Mouse (Mus musculus) large intestine, adult 2 months (tissue): Measurements from ENCODE around the gene Slf2. TPM values are rescaled to one million over a fixed set of nuclear protein-coding genes. Genes with fewer than 3 reads are reported as not detected.

ENCODE experiments used
- DNase-seq: peaks from one replicate; pipeline ENCODE4 v3.0.0-alpha.2; 2012; ENCODE audit warnings: low read depth, low spot score
- WGBS: fragments of 180-500 bp; shearing (Covaris S2); methylation state at CpG from one replicate; pipeline ENCODE4 v1.1.7; 2018; 5-methylcytosine and 5-hydroxymethylcytosine counted together
- polyA plus RNA-seq: library from polyadenylated mRNA; depleted of rRNA; stranded (reverse); fragments of >200 nt; gene quantifications from 2 replicates; pipeline ENCODE4 v1.2.3, GENCODE M21; 2012

The Slf2 gene
- polyA plus RNA-seq, 1 experiment = 5.0 TPM

DNA sequence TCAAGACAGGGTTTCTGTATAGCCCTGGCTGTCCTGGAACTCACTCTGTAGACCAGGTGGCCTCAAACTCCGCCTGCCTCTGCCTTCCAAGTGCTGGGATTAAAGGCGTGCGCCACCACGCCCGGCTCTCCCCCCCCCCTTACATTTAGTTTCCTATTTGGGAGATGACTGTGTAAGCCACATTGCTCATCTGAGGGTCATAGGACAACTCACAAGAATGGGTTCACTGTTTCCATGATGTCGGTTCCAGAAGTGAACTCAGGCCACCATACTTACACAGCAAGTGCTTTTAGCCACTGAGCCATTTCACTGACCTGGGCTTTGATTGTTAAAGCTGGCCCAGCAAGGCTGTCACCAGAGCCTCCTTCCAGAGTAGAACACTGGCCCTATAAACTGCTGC, 46.2 kb downstream of the Slf2 start:
- no peak for DNase-seq
- WGBS = 38% methylated on average over 6 of the region's 6 CpGs

DNA sequence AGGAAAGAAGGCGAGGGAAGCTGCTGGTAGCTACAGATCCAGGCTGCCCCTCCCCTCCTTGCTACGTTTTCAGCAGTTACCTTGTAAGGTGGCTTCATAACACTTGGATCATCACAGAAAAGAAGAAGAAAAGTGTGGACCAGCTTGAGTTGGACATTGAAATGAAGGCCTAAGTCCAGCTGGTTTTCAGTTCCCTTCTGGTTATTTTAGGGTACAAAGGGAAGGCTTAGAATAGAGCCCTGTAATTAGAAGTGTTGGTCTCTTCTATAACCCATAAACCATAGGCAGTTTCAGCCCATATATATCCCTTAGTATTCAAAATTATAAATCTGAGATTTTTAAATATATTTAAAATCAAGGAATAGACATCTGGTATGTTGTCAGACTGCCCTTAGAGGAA, 49.8 kb downstream of the Slf2 start:
- WGBS = 74% methylated on average over 2 of the region's 2 CpGs
- no peak for DNase-seq

DNA sequence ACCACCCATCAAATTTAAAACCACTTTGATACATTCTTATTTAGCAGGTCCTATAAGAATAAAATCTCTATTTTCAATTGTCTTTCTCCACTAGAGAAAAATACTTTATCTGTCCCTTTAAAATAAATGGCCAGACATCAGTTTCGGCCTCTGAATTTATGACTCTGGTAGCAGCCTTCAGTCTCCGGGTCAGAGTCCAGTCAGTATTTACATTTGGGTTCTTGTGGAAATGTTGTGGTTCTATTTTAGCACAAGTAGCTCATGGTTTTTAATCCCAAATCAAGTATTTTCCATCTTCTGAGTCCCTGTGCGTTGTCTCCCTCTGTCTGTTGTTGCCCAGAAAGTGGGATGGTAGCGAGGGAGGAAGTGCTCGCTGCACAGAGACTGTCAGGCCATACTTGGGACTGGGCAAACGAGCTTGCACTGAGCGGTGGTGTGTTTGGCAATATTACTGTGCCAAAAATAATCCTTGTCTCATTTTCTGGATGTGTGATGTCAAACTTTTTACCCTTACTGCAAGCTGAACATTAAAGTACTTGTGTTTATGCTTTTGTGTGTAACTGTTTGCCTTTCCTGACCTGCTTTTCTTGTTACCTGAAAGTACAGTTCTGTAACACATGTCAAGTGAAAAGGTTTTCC, 51.6 kb downstream of the Slf2 start:
- WGBS = 19% methylated on average over 7 of the region's 7 CpGs

DNA sequence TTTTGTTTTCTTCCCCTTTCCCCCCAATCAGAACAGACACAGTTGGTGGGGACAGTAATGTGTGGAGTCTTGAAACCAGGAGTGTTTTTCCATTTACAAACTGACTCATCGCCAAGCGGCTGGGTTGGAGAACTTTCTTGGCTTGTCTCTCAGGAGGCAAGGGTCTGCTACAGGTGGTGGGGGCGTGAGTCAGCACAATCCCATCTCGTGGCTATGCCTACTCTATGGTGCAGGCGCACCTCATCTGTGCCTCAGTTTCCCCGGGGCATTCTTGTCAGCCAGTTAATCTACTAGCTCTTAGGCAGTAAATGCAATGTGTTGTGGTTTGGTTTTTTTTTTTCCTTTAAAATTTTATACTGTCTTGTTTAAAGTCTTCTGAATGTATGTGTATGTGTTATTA, 52.4 kb downstream of the Slf2 start:
- no peak for DNase-seq
- WGBS = 41% methylated on average over 6 of the region's 6 CpGs

More for the DNA sequence above, 51.6 kb downstream of the Slf2 start:
- DNase-seq = no peak

DNA sequence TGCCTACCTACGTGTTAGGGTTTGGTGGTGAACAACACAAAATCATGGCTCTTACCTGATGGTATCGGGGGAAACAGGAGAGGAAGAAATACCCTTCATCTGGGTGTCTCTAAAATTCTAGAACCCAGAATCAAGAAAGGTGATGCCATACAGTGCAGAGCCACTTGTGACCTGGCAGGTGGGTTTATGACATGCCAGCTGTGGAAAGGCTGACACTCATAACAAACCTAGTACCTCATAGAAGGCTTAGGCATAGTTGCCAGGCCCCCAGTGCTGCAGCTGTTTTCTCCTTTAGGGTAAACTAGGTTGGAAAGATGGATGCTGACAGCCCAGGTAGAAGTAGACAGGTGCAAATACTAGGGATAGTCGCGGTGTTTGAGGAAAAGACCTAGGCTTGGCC, 53.5 kb downstream of the Slf2 start:
- no peak for DNase-seq
- 71% methylated on average over 4 of the region's 4 CpGs for WGBS

DNA sequence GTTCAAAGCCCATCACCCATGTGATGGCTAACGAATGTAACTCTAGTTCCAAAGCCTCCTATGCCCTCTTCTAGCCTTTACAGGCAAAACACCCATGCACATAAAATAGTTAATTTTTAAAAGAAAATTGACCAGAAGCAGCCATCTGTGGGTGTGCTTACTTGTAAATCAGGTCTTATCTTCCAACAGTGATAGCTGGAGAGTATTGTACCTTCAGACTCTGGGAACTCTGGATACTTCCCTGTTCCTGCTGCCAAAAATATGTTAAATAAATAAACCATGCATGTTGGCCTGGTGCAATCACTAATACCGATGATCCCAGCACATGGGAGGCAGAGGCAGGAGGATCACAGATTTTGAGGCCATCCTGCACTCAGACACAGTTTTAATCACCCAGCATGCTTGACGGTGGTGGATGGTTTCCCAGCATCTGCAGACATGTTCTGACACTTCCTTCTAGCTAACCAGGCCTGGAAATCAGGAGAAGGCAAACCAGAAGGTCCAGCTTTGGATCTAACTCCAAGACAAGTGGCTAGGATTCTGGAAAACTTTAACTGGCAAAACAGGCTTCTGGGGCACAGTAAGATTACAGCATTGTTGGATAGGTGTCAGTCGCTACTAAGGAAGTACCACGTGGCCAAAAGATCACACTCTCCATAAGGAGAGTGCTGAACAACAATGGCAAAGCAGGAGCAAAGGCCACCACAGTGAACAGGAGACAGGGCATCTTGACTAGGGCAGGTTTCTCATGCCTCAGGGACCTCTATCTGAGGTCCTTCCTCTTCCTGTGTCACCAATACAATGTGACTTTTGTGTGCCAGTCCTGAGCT, 54.4 kb downstream of the Slf2 start:
- WGBS = 20% methylated on average over 5 of the region's 5 CpGs
- DNase-seq = no peak

DNA sequence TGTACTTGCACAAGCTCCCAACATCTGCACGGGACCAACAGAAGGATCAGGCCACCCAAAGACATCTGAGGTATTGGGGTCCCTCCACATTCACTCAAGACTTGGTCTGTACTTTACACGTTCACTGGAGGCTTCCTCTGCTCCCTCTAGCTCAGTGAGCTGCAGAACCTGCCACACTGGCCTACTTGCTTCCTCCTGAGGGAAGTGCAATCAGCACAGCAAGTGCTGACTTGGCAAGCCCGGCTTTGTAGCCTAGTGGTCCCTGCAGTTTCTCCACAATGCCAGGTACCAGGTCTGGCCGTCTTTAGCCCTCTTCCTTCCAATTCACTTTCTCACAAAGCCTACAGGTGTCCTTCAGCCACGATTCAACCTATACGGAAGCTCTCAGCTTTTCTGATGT, 56.1 kb downstream of the Slf2 start:
- no peak for DNase-seq
- 32% methylated on average over 6 of the region's 6 CpGs for WGBS

DNA sequence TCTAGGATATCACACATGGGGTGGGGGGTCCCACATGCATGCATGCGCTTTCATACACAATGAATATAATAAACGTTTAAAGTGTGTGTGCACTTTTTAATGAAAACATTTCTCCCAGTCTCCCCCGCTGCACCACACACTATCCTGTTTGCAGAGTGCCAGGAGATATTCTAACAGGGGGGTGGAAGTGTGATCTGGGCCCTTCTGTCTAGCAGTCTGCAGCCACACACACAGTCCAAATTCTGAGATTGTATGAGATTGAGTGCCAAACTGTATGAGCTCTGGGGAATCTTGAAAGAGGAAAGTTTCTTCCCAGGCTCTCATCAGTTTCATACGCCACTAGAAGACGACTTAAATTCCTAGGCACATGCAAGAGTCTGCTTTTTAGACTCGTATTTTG, 56.9 kb downstream of the Slf2 start:
- no peak for DNase-seq
- 55% methylated on average over 6 of the region's 6 CpGs for WGBS

DNA sequence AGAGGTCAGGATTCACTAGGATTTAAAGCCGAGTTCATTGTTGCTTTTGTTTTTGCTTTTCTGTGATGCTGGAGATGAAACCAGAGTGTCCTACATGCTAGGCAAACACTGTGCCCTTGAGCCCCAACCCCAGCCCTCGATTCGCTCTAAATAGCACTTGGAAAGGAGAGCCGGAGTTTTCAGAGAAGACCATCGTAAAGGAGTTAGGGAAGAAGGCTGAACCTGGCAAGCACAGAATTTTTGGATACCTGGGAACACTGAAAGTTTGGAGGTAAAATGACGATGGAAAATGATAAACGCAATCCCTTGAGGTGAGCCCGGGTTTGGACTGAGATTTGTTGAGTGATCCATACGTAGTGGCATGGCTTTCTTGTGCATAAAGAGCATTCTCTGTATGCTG, 57.4 kb downstream of the Slf2 start:
- 27% methylated on average over 9 of the region's 9 CpGs for WGBS
- DNase-seq = no peak

DNA sequence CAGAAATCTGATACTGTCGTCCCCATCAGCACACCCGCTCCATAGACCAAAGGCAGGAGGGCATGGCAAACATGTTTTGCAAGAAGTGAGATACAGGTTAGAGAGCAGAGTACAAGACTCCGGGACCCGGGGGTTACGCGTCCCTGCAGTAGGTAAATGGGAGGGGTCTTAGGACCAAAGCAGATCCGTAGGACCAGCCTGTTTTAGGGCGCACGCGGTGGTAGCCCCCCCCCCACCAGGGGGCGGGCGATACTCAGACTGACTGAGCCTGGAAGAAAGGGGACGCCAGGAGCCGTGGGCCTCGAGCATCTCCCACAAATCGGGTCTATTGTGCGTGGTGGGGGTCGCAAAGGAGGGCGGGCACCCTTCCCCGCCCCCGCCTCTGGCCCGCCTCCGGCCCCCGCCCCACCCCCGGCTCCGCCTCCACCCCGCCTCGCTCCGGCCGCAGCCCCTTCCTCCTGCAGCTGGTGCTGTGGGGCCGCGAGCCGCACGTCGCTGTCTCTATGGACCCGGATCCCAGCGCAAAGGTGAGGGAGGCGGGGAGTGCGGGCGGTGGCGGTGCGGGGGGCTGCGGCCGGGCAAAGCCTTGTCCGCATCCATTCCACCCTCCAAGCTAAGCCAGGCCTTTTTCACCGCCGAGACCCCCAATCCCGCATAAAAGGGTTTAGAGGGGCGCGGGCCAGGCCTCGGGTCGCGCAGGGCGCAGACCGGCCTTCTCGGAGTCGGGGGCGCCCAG, 58.0 kb downstream of the Slf2 start, which contains the start of gene Sema4g:
Sema4g (plus strand) TSS at position 271 of the 736 bp plus-strand sequence.
- no peak for DNase-seq
- under 1% methylated on average over 58 of the region's 58 CpGs for WGBS

DNA sequence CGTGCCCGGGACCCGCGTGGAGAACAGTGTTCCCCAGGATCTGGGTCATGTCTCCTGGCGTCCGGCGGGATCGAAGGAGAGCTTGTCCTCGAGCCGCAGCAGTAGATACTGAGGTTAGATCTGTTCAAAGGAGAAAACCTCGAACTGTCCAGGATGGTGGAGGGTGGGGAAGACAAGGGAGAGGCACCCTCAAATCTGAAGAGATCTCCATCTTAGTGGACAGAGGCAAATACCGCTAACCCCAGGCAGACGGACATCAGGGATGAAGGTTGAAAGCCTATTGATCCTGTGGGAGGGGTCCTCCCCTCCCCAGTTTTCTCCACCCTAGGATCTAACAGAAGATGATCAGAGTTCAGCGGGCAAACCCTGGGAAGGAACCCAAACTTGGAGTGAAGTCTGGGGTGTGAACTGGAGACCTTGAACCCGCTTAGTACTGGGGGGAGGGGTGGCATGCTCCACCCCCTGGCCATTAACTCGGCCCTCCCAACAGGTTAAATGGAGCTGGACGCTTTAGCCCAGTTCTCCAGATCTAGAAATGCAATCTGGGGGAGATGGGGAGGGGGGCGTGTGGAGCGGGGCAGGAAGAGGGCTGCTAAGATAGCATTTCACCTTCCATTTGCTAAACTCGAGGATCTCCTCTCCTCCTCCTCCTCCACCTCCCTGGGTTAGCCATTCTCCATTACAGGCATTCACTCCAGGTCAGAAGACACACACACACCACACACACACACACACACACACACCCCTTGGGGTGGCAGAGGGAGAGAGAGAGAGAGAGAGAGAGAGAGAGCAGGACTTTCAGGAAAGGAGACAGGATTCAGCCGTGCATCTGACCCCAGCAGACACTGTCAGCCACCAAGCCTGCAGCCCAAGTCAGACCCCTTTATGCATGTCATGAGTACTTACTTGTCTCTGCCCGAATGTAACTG, 58.9 kb downstream of the Slf2 start:
- 10% methylated on average over 22 of the region's 22 CpGs for WGBS
- no peak for DNase-seq

DNA sequence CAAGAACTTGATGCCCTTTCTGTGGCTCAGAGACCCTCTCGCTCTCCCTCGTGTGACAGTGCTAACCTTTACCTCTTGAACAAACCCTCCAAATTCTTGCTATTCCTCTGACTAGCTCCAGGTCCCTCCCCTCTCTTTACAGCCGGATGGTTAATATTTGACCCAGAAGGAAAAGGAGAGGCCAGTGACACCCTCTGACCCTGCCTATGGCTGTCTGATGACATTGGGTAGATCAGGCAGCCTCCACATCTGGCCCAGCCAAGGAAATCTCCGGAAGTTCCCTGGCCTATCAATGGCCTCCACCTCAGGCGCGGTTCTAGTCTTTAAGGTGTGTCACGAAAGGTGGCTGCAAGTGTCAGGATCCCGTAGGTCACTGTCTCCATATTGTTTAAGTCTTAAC, 60.1 kb downstream of the Slf2 start:
- peak; percentile 89 for DNase-seq
- 34% methylated on average over 8 of the region's 8 CpGs for WGBS

DNA sequence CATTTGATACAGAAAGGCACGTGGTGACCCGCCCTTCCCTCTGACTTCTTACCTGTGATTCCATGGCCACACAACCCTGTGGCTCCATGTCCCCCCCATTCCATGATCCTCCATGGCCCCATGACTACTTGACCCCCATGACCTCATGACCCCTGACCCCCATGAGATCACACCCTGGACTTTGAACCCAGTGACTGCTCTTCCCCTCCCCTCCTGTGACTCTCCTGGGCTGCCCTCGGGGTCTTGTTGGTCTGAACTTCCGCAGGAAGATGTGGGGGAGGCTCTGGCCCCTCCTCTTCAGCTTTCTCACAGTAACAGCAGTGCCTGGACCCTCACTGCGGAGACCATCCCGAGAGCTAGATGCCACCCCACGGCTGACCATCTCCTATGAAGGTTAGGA, 61.3 kb downstream of the Slf2 start:
- no peak for DNase-seq
- whole genome bisulfite sequencing = 58% methylated on average over 7 of the region's 7 CpGs

DNA sequence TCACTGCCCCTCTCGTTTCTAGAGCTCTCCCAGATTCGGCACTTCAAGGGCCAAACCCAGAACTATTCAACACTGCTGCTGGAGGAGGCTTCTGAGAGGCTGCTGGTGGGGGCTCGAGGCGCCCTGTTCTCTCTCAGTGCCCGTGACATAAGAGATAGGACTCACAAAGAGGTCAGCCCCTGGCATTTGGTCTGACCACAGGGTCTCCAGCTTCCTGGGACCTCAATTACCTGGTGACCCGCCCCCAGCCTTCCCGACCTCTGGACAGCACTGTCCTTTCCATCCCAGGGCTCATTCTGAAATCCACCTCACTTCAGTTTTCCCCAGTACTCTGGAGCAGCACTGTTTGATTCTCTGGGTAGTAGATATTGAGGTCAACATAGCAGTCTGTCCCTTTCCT, 61.8 kb downstream of the Slf2 start:
- no peak for DNase-seq
- WGBS = 76% methylated on average over 7 of the region's 7 CpGs

DNA sequence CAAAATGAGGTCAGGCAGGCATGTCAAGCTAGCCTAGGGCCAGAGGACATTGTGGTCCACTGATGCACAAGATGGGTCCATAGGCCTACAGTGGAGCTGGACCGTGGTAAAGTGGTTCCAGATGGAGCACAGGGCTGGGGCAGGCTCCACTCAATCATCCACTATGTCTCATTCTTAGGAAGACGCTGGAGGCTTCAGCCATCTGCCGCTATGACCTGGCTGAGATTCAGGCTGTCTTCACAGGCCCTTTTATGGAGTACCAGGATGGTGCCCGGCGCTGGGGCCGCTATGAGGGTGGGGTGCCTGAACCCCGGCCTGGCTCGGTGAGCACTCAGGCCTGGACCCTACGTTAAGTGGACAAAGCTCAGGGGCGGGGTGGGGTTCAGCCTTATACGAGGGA, 66.8 kb downstream of the Slf2 start:
- 79% methylated on average over 11 of the region's 11 CpGs for WGBS
- no peak for DNase-seq

DNA sequence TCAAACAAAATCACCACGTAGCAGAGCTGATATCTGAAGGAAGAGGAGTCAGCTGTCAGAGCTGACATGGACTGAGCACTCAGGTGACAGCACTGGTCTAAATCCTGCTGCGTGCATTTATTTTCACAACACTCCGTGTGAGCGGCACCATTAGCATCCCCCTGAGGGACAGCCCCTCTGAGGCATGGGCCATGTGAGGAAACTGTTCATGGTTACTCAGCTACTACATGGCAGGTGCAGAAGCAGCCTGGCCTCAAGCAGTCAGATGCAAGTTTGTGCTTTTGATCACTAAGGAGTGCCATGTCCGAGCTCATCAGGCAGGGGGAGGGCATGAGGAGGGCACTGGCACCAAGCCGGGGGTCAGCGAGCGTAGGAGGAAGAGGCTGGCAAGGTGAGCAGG, 68.7 kb downstream of the Slf2 start:
- DNase-seq = no peak
- WGBS = 84% methylated on average over 8 of the region's 8 CpGs

DNA sequence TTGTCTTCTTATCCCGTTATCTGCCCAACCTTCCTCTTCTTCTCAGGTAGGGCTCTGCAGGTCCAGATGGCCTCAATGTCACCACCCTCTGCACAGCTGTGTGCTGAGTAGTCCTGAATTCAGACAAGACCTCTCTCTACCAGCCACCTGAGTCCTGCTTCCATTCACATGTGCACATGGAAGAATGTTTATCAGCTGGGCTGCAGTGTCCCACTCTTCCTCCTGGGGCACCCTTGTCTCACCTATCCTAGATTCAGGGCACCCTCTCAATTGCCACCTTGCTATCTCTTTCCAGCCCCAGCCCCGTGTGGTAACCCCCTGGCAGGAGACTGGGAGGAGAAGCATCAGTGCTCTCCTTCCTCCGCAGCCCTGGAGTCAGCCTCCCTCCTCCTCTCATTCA, 71.3 kb downstream of the Slf2 start:
- 62% methylated on average over 3 of the region's 3 CpGs for WGBS
- no peak for DNase-seq

DNA sequence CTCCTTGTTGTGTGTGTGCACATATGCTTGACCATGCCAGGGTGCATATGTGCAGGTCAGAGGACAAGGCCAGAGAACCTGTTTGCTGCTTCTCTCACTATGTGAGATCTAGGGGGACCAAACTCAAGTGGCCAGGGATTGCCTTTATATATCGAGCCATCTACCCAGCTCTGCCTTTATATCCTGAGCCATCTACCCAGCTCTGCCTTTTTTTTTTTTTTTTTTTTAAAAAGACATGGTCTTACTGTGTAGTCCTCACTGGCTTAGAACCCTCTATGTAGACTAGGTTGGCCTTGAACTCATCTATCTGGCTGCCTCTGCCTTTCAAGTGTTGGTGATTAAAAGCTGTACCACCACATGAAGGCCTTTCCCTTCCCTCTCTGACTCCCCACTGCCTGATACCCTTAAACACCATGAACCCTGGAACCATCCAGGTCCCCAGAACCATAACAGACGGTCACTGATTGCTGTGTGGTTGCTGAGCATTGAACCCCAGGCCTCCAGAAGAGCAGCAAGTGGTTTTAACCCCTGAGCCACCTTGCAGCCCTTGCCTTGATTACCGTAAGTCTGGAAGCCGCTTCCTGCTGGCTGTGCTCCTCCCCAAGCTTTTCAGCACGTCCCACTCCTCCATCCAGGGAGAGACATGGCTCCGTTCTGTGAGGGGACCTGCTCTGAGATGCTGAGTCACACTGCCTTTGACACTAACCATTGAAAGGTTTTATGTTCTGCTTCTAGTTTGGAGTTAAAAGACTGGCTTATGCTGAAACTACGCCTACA, 73.0 kb downstream of the Slf2 start:
- 87% methylated on average over 7 of the region's 7 CpGs for WGBS
- DNase-seq = no peak

DNA sequence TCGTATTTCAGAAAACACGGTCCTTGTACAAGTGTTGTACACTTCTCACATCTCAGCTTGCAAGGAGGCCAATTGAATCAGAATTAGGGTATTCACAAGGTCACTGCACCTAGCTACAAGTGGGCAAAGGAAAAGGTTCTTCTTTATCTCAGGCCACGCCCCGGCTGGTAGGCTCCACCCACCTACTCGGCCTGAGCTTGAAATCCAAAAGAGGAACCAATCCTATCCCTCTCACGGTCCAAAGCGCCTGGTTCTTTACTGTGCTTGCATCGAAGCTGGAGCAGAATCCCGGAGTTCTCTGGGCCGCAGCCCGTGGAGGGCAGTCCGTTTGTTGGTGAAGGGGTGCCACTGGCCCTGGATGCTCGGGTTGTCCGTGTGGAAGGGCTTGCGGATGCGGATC, 74.5 kb downstream of the Slf2 start, which contains the start of gene Twnk:
Twnk (plus strand) TSS at position 220 of the 400 bp plus-strand sequence.
- 7% methylated on average over 16 of the region's 16 CpGs for WGBS
- DNase-seq = no peak
